In the genomic region with DNA sequence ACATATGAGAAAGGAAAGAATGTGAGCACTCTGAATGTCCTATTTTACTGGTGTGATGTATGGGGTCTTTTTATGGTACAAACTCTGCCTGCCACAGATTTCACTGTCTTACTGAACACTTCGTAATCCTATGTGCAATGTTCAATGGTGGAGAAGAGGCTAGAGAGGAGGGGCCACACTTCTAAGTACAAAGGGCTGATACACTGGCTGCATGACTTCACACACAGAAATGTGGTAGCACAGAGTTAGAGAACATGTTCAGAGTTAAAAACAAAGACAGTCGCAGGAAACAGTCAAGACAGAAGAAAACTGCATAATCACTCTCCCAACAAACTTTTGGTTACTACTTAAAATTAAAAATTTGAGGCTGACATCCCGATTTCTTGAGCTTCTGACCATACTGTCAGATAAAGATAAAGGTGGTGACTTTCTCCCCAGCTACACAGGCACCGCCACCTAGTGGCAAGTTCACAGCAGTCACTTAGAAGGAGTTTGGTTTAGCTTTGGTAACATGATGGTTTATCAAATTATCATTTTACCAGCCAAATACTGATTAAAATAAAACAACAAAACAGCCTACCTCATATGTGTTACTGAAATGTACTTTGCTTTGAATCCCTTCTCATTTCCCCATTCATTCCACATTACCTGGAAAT, we compare ENCODE assay signal across 9 mouse cellular contexts. TPM values are rescaled to one million over a fixed set of nuclear protein-coding genes. Genes with fewer than 3 reads are reported as not detected.
A peak's percentile ranks its signal among the peaks of the same experiment; 100 is the strongest.
DNase-seq lines count a peak whose midpoint lies in the region; ATAC-seq lines count a peak whose summit lies in the region.
"Had no signal": no experiment of that assay in that cellular context is flagged by ENCODE, and none has a peak within 500 bp of the region (broad histone marks: within the 10 kb centered on the region; RNA-seq: fewer than 3 reads in every experiment).

No protein-coding gene starts in this region.

- H3K27me3 ChIP-seq in heart, embryonic 10.5 days (ENCODE audit: insufficient read depth, poor library complexity, severe bottlenecking): no peaks in the 10 kb centered on the region
- H3K27me3 ChIP-seq: embryonic facial prominence, embryonic 12.5 days had no signal

- intact Hi-C loops in heart, postnatal 10 days (cut with DNase I): loop anchor here (10.0 kb wide), 1 partner anchor 605 kb away; no protein-coding TSS in a partner anchor

- peaks cover 1% of the 10 kb centered on the region; the same call in 1 of the 2 replicates for H3K4me1 ChIP-seq in heart, embryonic 10.5 days
- H3K4me1 ChIP-seq: embryonic facial prominence, embryonic 12.5 days had no signal

- 71% methylated on average over 4 of the region's 4 CpGs for WGBS in heart, embryonic 10.5 days

- no peak overlapping the region for H3K27ac ChIP-seq in heart, embryonic 10.5 days
- H3K27ac ChIP-seq: embryonic facial prominence, embryonic 12.5 days had no signal

- no peaks in the 10 kb centered on the region for H3K9me3 ChIP-seq in heart, embryonic 10.5 days
- H3K9me3 ChIP-seq: embryonic facial prominence, embryonic 12.5 days had no signal

- H3K4me3 ChIP-seq in heart, embryonic 10.5 days: no peak overlapping the region
- H3K4me3 ChIP-seq: embryonic facial prominence, embryonic 12.5 days had no signal

- peak; percentile 74; the same call in 1 of the 2 replicates for ATAC-seq in erythroblast, adult 5-6 weeks (replicated peaks; ENCODE audit: low FRiP score, poor library complexity, severe bottlenecking)
- ATAC-seq in megakaryocyte-erythroid progenitor cell, adult 5-6 weeks (replicated peaks; ENCODE audit: low FRiP score, low TSS enrichment, poor library complexity, severe bottlenecking): peak; percentile 93

- DNase-seq in heart, postnatal 10 days: peak; percentile 37 to 61
- DNase-seq in heart, embryonic 10.5 days (ENCODE audit: low spot score): no peak
- peak; percentile 27 to 46 for DNase-seq in right cerebral cortex, adult 2 months (ENCODE audit: low spot score in 2 of 2)
- DNase-seq in right cerebral cortex, postnatal 36 days (ENCODE audit: low spot score in 2 of 2): no peak
- DNase-seq in adipocyte (ENCODE audit: low spot score): peak; percentile 75
- DNase-seq in ovary, postnatal 14 days (ENCODE audit: low spot score): no peak

- peaks cover 64% of the 10 kb centered on the region for H3K36me3 ChIP-seq in heart, embryonic 10.5 days

RNA-seq across cellular contexts. Expression of gene Ssr3, which starts 12.4 kb away (rescaled TPM):
- total RNA-seq in heart, postnatal 10 days (2021): 100 to 1,000 TPM; 158 TPM
- polyA plus RNA-seq in heart, embryonic 10.5 days (2016; fragmentation: Nextera tagmentation; extraction: Ambion mirVana): 243 and 263 TPM in 2 replicates
- 85.9 and 89.7 TPM in 2 replicates for total RNA-seq in erythroblast, adult 5-6 weeks (2015; ENCODE audit: low replicate concordance)
- total RNA-seq in erythroblast, adult 5-6 weeks (2017; ENCODE audit: low replicate concordance): 72.2 and 81.8 TPM in 2 replicates
- 119 and 126 TPM in 2 replicates for total RNA-seq in megakaryocyte-erythroid progenitor cell, adult 5-6 weeks (2014; fragmentation: Nextera tagmentation)
- 191 and 220 TPM in 2 replicates for total RNA-seq in megakaryocyte-erythroid progenitor cell, adult 5-6 weeks (2017)

Comparison
In these comparisons a context has a peak if more than half of its experiments do, and no peak if none do; other contexts are left out.
1. DNase-seq: peak in heart, postnatal 10 days (2 of 2), right cerebral cortex, adult 2 months (2 of 2) and adipocyte (single experiment); none in heart, embryonic 10.5 days (single experiment), right cerebral cortex, postnatal 36 days (0 of 2) and ovary, postnatal 14 days (single experiment).